Mouse (Mus musculus): ENCODE results near the gene Ckb.
A peak's percentile ranks its signal among the peaks of the same experiment; 100 is the strongest.

DNA sequence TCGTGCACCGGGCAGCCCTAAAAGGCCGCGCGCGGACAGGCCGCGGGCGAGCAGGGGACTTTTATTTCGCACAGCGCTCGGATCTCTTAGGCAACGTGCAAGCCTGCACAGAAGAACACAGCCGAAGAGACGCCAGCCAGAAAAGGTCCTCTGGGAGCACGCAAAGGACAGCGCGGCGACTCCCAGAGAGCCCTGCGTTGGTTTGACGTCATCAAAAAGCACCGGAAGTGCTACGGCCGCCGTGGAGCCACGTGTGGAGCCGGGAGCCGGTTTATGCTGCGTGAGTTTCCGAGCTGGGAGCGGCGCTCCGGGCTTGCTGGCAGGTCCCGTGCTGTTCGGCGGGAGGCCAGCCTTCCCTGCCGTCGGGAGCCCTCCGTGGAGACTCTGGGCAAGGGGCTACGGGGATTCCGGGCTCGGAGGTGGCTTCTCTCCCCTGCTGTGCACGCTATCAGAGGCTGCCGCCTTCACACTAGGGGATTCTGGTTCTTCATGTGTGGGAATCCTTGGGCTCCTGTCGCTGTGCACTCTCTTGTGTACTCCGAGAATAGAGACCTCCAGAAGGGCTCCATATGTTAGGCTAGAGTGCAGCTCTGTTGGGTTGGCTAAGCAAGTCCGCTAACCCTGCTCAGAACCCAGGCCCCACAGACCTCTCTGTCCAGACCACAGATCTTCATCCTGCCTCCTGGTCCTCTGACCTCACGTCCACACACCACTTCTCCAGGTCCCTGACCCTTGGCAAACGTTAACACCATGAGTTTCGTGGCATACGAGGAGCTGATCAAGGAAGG, 5.9 kb upstream of the Ckb start, which contains the start of gene Trmt61a:
- TF ChIP-seq CTCF (IDR thresholded peaks at IDR 0.05; ENCODE audit: low read depth) (no peak), EP300 (IDR thresholded peaks at IDR 0.05; ENCODE audit: low read depth) (0 out of 2 replicates have a peak, but pooled peaks have one; percentile 56)
